25 mouse cellular contexts compared by ENCODE assay signal in the genomic region with DNA sequence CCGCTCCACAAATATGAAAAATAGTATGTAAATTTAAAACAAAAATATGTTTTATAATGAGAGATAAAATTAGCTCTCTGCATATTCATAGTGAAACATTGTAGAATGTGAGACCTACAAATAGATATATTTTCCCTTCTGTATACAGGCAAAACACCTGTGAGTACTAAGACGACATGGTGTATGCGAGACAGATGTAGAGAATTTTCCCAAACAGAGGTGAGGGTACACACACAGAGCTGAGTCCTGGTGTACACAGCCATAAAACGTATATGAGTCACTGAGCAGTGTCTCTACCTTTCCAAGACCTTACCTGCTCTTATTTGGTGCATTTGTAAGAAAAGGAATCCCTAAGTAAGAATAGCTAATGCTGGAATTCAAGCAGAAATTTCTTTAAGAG.
"Had no signal": no experiment of that assay in that cellular context is flagged by ENCODE, and none has a peak within 500 bp of the region (broad histone marks: within the 10 kb centered on the region; RNA-seq: fewer than 3 reads in every experiment).

No protein-coding gene starts in this region.

- H3K27me3 ChIP-seq: heart, embryonic 12.5 days; hindbrain, embryonic 13.5 days; hindbrain, embryonic 15.5 days; intestine, embryonic 15.5 days; limb, embryonic 13.5 days; limb, embryonic 15.5 days; liver, embryonic 12.5 days had no signal

- H3K4me2 ChIP-seq: heart, embryonic 12.5 days; hindbrain, embryonic 13.5 days; hindbrain, embryonic 15.5 days; intestine, embryonic 15.5 days; limb, embryonic 13.5 days; limb, embryonic 15.5 days; liver, embryonic 12.5 days had no signal

- ATAC-seq: inflammation-experienced regulatory T-cells, adult 6 months; intestine, embryonic 15.5 days; intestine, postnatal 0 days; liver, embryonic 12.5 days had no signal

- H3K9me3 ChIP-seq: heart, embryonic 10.5 days; heart, embryonic 12.5 days; hindbrain, embryonic 10.5 days; hindbrain, embryonic 13.5 days; hindbrain, embryonic 15.5 days; intestine, embryonic 15.5 days; limb, embryonic 13.5 days; limb, embryonic 15.5 days; liver, embryonic 12.5 days had no signal

- H3K4me1 ChIP-seq: heart, embryonic 10.5 days; heart, embryonic 12.5 days; hindbrain, embryonic 10.5 days; hindbrain, embryonic 13.5 days; hindbrain, embryonic 15.5 days; intestine, embryonic 15.5 days; limb, embryonic 13.5 days; limb, embryonic 15.5 days; liver, embryonic 12.5 days had no signal

- DNase-seq: gastrocnemius, adult 2 months; gastrocnemius, postnatal 10 days; gastrocnemius, postnatal 25 days; heart, adult 18-20 months; heart, postnatal 10 days; heart, postnatal 4 days; kidney, adult 18-20 months; kidney, adult 8-10 months; kidney, postnatal 36 days; layer of hippocampus, adult 9-11 months; layer of hippocampus, postnatal 36 days; left cerebral cortex, postnatal 4 days had no signal

- H3K27ac ChIP-seq: gastrocnemius, adult 2 months; heart, embryonic 10.5 days; hindbrain, embryonic 10.5 days; hindbrain, embryonic 13.5 days; hindbrain, embryonic 15.5 days; intestine, embryonic 15.5 days; kidney, postnatal 0 days; limb, embryonic 13.5 days; limb, embryonic 15.5 days; liver, embryonic 12.5 days; liver, embryonic 14.5 days had no signal

- H3K36me3 ChIP-seq: heart, embryonic 10.5 days; heart, embryonic 12.5 days; hindbrain, embryonic 10.5 days; hindbrain, embryonic 13.5 days; hindbrain, embryonic 15.5 days; intestine, embryonic 15.5 days; limb, embryonic 13.5 days; limb, embryonic 15.5 days; liver, embryonic 12.5 days had no signal

- H3K4me3 ChIP-seq: gastrocnemius, adult 2 months; heart, embryonic 10.5 days; heart, embryonic 12.5 days; hindbrain, embryonic 10.5 days; hindbrain, embryonic 13.5 days; hindbrain, embryonic 15.5 days; intestine, embryonic 15.5 days; limb, embryonic 13.5 days; limb, embryonic 15.5 days; liver, embryonic 12.5 days had no signal

- H3K9ac ChIP-seq: heart, embryonic 12.5 days; hindbrain, embryonic 13.5 days; hindbrain, embryonic 15.5 days; intestine, embryonic 15.5 days; limb, embryonic 13.5 days; limb, embryonic 15.5 days; liver, embryonic 12.5 days; liver, embryonic 14.5 days had no signal
